Mouse (Mus musculus): Measurements from ENCODE around the gene Gm17027.
"Not testable (repeated sequence)": the region's sequence is repeated elsewhere in the genome, so short reads cannot be mapped to it uniquely, and the experiment has no call there.

Gene Gm17027

DNA sequence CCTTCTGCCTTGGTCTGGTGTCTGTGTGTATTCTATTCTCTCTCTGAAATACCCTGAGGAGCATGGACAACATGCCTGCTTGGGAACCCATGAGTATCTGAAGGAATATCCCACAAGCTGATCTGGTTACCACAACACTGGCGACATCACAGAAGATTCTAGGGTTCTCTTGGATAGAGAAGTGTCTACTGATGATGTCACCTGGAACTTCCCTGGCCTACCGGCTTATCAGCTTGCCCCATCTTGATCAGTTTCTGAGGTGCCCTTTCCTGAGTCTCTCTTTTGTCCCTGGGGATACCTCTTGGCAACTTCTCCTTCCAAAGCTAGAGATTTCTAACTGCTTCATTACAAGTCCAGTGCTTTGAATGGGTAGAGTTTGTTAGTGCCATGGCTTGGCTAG, at the start of gene Gm17027:
Gene Gm17027, minus strand, starts transcription at position 101 of the 400 bp plus-strand sequence.
- not testable (repeated sequence) for DNase-seq (ENCODE audit: low spot score)

- not testable (repeated sequence) for DNase-seq (ENCODE audit: low spot score)
These were observed 28.3 kb upstream of the Gm17027 start, which contains the start of gene Gm3573 for GRCm38 (mm10) chr14:42190691-42191090. Gm3573 (minus strand) TSS chr14:42190791.

DNA sequence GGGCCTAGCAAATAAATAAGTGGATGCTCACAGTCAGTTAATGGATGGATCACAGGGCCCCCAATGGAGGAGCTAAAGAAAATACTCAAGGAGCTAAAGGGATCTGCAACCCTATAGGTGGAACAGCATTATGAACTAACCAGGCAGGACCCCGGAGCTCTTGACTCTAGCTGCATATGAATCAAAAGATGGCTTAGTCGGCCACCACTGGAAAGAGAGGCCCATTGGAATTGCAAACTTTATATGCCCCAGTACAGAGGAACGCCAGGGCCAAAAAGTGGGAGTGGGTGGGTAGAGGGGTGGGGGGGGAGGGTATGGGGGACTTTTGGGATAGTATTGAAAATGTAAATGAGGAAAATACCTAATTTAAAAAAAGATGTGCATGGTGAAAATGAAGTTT, 21.5 kb upstream of the Gm17027 start:
- peak; percentile 4 for DNase-seq (ENCODE audit: low spot score)

DNA sequence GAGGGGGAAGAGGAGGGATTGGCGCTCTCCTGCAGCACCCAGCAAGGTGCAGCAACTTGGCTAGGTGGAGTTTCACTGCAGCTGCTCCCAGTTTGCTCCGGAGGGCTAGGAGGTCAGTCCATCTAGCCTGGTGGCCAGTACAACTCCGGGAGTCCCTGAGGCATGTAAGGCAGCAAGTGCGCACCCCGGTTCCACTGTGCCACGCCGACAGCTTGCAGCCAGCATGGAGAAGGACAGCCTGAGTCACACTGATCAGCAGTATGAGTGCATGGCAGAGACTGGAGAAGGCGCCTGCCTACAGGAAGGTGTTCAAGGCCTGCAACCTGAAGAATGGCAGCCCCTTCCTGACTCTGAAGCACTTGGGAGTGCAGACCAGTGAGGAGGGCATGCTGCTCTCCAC, 27.9 kb downstream of the Gm17027 start:
- DNase-seq (ENCODE audit: low spot score), result not testable (repeated sequence)

DNA sequence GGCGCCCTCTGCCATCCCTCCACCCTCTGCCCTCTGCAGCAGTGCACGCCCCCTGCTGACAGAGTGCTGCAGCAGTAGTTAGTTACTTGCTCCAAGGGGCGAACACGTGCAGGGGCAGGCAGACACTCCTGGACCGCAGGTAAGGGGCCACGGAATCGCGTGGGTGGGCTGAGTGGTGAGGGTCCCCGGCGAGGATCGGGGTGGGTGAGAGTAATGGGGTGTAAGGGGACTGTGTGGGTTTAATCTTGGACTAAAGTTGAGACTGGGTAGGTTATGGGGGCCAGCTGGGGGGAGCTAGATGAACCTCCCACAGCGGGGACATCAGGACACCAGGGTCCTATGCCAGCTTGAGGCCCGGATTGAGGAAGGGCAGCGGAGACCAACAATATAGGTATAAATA, 28.6 kb downstream of the Gm17027 start:
- DNase-seq (ENCODE audit: low spot score), result not testable (repeated sequence)

DNA sequence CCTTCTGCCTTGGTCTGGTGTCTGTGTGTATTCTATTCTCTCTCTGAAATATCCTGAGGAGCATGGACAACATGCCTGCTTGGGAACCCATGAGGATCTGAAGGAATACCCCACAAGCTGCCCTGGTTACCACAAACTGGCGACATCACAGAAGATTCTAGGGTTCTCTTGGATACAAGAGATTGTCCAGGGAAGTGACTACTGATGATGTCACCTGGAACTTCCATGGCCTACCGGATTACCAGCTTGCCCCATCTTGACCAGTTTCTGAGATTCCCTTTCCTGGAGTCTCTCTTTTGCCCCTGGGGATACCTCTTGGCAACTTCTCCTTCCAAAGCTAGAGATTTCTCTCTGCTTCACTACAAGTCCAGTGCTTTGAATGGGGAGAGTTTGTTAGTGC, 45.2 kb downstream of the Gm17027 start, which contains the start of gene Gm7951:
Gene Gm7951, minus strand, starts transcription at position 101 of the 400 bp plus-strand sequence.
- not testable (repeated sequence) for DNase-seq (ENCODE audit: low spot score)

Measured in urinary bladder, postnatal 14 days (tissue).